Mouse (Mus musculus) v-Abl transformed pro-B cells (cell line): Measurements from ENCODE around the gene Eif3d.

Experiments used
- in situ Hi-C, 2 experiments: fragments of 400-800 bp; cut with MboI; formaldehyde crosslinking; loops; one replicate each; pipeline ENCODE4 v1.15.1; 2025; ENCODE audit not compliant: unreplicated experiment in 2 of 2

Gene Eif3d

GRCm38 (mm10) chr15:77955440-77956403 is 14.9 kb downstream of the Eif3d start:
- in situ Hi-C loops: no loop called here

GRCm38 (mm10) chr15:77954362-77954761 is 16.3 kb downstream of the Eif3d start:
- in situ Hi-C loops: no loop called here

GRCm38 (mm10) chr15:77952921-77953320 is 17.7 kb downstream of the Eif3d start:
- in situ Hi-C loops: no loop called here

- in situ Hi-C loops: no loop called here
Measured at GRCm38 (mm10) chr15:77949061-77949460, 21.6 kb downstream of the Eif3d start.

GRCm38 (mm10) chr15:77945711-77946110 is 24.9 kb downstream of the Eif3d start:
- in situ Hi-C loops: no loop called here

GRCm38 (mm10) chr15:77941563-77941962 is 29.1 kb downstream of the Eif3d start:
- in situ Hi-C loops: no loop called here

- in situ Hi-C loops: loop anchor here in 1 of 2 experiments (10.0 kb wide), 2 partner anchors 236 to 306 kb away; partner anchors contain the start of genes Ift27 and Ncf4
Measured at GRCm38 (mm10) chr15:77938516-77938915, 32.1 kb downstream of the Eif3d start.

GRCm38 (mm10) chr15:77935673-77936375 is 34.8 kb downstream of the Eif3d start:
- in situ Hi-C loops: loop anchor here in 1 of 2 experiments (10.0 kb wide), 2 partner anchors 239 to 309 kb away; partner anchors contain the start of genes Ift27 and Ncf4

- in situ Hi-C loops: loop anchor here (5.0 to 10.0 kb wide), 4 partner anchors 37 to 310 kb away; partner anchors contain the start of genes Eif3d (in 2 of the 2), Ift27 (in 1 of the 2) and Ncf4 (in 1 of the 2)
Measured at GRCm38 (mm10) chr15:77934968-77935367, 35.6 kb downstream of the Eif3d start.

- in situ Hi-C loops: loop anchor here (5.0 to 10.0 kb wide), 4 partner anchors 38 to 310 kb away; partner anchors contain the start of genes Eif3d (in 2 of the 2), Ift27 (in 1 of the 2) and Ncf4 (in 1 of the 2)
Measured at GRCm38 (mm10) chr15:77934326-77934725, 36.3 kb downstream of the Eif3d start.

- in situ Hi-C loops: loop anchor here (5.0 to 10.0 kb wide), 4 partner anchors 39 to 311 kb away; partner anchors contain the start of genes Eif3d (in 2 of the 2), Ift27 (in 1 of the 2) and Ncf4 (in 1 of the 2)
Measured at GRCm38 (mm10) chr15:77933770-77934169, 36.8 kb downstream of the Eif3d start.

- in situ Hi-C loops: loop anchor here (5.0 to 10.0 kb wide), 4 partner anchors 39 to 312 kb away; partner anchors contain the start of genes Eif3d (in 2 of the 2), Ift27 (in 1 of the 2) and Ncf4 (in 1 of the 2)
Measured at GRCm38 (mm10) chr15:77933222-77933621, 37.4 kb downstream of the Eif3d start.

- in situ Hi-C loops: loop anchor here (5.0 to 10.0 kb wide), 4 partner anchors 41 to 313 kb away; partner anchors contain the start of genes Eif3d (in 2 of the 2), Ift27 (in 1 of the 2) and Ncf4 (in 1 of the 2)
Measured at GRCm38 (mm10) chr15:77931689-77932016, 39.0 kb downstream of the Eif3d start.

GRCm38 (mm10) chr15:77930986-77931688 is 39.5 kb downstream of the Eif3d start:
- in situ Hi-C loops: loop anchor here (5.0 to 10.0 kb wide), 4 partner anchors 41 to 314 kb away; partner anchors contain the start of genes Eif3d (in 2 of the 2), Ift27 (in 1 of the 2) and Ncf4 (in 1 of the 2)

GRCm38 (mm10) chr15:77929804-77930203 is 40.8 kb downstream of the Eif3d start:
- in situ Hi-C loops: loop anchor here (5.0 to 10.0 kb wide), 4 partner anchors 42 to 315 kb away; partner anchors contain the start of genes Eif3d (in 2 of the 2), Ift27 (in 1 of the 2) and Ncf4 (in 1 of the 2)

- in situ Hi-C loops: no loop called here
Measured at GRCm38 (mm10) chr15:77928673-77929331, 41.8 kb downstream of the Eif3d start, which contains the start of gene Txn2. Gene Txn2, minus strand, starts transcription at chr15:77929006.

- in situ Hi-C loops: no loop called here
Measured at GRCm38 (mm10) chr15:77928091-77928490, 42.5 kb downstream of the Eif3d start.

- in situ Hi-C loops: no loop called here
Measured at GRCm38 (mm10) chr15:77926921-77927320, 43.7 kb downstream of the Eif3d start.

- in situ Hi-C loops: no loop called here
Measured at GRCm38 (mm10) chr15:77925195-77925594, 45.4 kb downstream of the Eif3d start.
